Mouse (Mus musculus): ENCODE data around the gene Glis2. TPM values are rescaled to one million over a fixed set of nuclear protein-coding genes. Genes with fewer than 3 reads are reported as not detected.

Gene Glis2
- polyA plus RNA-seq, 1 experiment from 2014 or later: 31.0 TPM

GRCm38 (mm10) chr16:4649692-4650091 lies 55.2 kb downstream of the Glis2 start:
- DNase-seq (ENCODE audit: low spot score): no peak

GRCm38 (mm10) chr16:4650161-4650560 lies 55.6 kb downstream of the Glis2 start:
- no peak overlapping the region for H3K9ac ChIP-seq (ENCODE audit: low read length)
- no peak for ATAC-seq (replicated peaks; ENCODE audit: low FRiP score, low TSS enrichment, low read depth)
- WGBS: 89% methylated on average over 3 of the region's 3 CpGs
- no peak overlapping the region for H3K27ac ChIP-seq (ENCODE audit: low read depth)
- peaks cover 16% of the 10 kb centered on the region for H3K4me1 ChIP-seq (replicated peaks; ENCODE audit: control insufficient read depth, insufficient read depth, low read length)
- no peaks in the 10 kb centered on the region for H3K27me3 ChIP-seq (replicated peaks; ENCODE audit: control insufficient read depth, insufficient read depth, low read length)
- no peak for DNase-seq (ENCODE audit: low spot score)
- H3K9me3 ChIP-seq (ENCODE audit: control insufficient read depth, low read length): no peaks in the 10 kb centered on the region
- H3K4me3 ChIP-seq (ENCODE audit: low read depth, low read length): no peak overlapping the region
- H3K4me2 ChIP-seq (ENCODE audit: low read length): no peak overlapping the region
- H3K36me3 ChIP-seq (ENCODE audit: control insufficient read depth, insufficient read depth, low read length): peaks cover 83% of the 10 kb centered on the region

More at GRCm38 (mm10) chr16:4649692-4650091, 55.2 kb downstream of the Glis2 start:
- H3K27ac ChIP-seq (ENCODE audit: low read depth): no peak overlapping the region
- H3K4me3 ChIP-seq (ENCODE audit: low read depth, low read length): no peak overlapping the region
- H3K4me1 ChIP-seq (replicated peaks; ENCODE audit: control insufficient read depth, insufficient read depth, low read length): peaks cover 16% of the 10 kb centered on the region
- no peaks in the 10 kb centered on the region for H3K9me3 ChIP-seq (ENCODE audit: control insufficient read depth, low read length)
- ATAC-seq (replicated peaks; ENCODE audit: low FRiP score, low TSS enrichment, low read depth): no peak
- no peak overlapping the region for H3K9ac ChIP-seq (ENCODE audit: low read length)
- WGBS: 85% methylated on average over 11 of the region's 11 CpGs
- no peak overlapping the region for H3K4me2 ChIP-seq (ENCODE audit: low read length)
- H3K36me3 ChIP-seq (ENCODE audit: control insufficient read depth, insufficient read depth, low read length): peaks cover 83% of the 10 kb centered on the region
- no peaks in the 10 kb centered on the region for H3K27me3 ChIP-seq (replicated peaks; ENCODE audit: control insufficient read depth, insufficient read depth, low read length)

GRCm38 (mm10) chr16:4651081-4651480 lies 56.6 kb downstream of the Glis2 start:
- Histone ChIP-seq H3K36me3 (ENCODE audit: control insufficient read depth, insufficient read depth, low read length) (peaks cover 79% of the 10 kb centered on the region), H3K4me2 (ENCODE audit: low read length) (no peak overlapping the region), H3K27me3 (replicated peaks; ENCODE audit: control insufficient read depth, insufficient read depth, low read length) (no peaks in the 10 kb centered on the region), H3K27ac (ENCODE audit: low read depth) (no peak overlapping the region), H3K9me3 (ENCODE audit: control insufficient read depth, low read length) (no peaks in the 10 kb centered on the region), H3K9ac (ENCODE audit: low read length) (no peak overlapping the region), H3K4me3 (ENCODE audit: low read depth, low read length) (no peak overlapping the region), H3K4me1 (replicated peaks; ENCODE audit: control insufficient read depth, insufficient read depth, low read length) (peaks cover 19% of the 10 kb centered on the region)
- DNase-seq (ENCODE audit: low spot score) (no peak), ATAC-seq (replicated peaks; ENCODE audit: low FRiP score, low TSS enrichment, low read depth) (no peak)
- 95% methylated on average over 1 of the region's 1 CpGs for WGBS

GRCm38 (mm10) chr16:4651624-4652023 lies 57.1 kb downstream of the Glis2 start:
- no peak for ATAC-seq (replicated peaks; ENCODE audit: low FRiP score, low TSS enrichment, low read depth)

GRCm38 (mm10) chr16:4652707-4653416 lies 58.3 kb downstream of the Glis2 start:
- DNase-seq (ENCODE audit: low spot score): no peak
- peaks cover 61% of the 10 kb centered on the region for H3K36me3 ChIP-seq (ENCODE audit: control insufficient read depth, insufficient read depth, low read length)

More at GRCm38 (mm10) chr16:4651624-4652023, 57.1 kb downstream of the Glis2 start:
- Histone ChIP-seq H3K27me3 (replicated peaks; ENCODE audit: control insufficient read depth, insufficient read depth, low read length) (no peaks in the 10 kb centered on the region), H3K4me1 (replicated peaks; ENCODE audit: control insufficient read depth, insufficient read depth, low read length) (peaks cover 19% of the 10 kb centered on the region), H3K9me3 (ENCODE audit: control insufficient read depth, low read length) (no peaks in the 10 kb centered on the region), H3K36me3 (ENCODE audit: control insufficient read depth, insufficient read depth, low read length) (peaks cover 73% of the 10 kb centered on the region), H3K9ac (ENCODE audit: low read length) (no peak overlapping the region), H3K27ac (ENCODE audit: low read depth) (peak overlapping the region; percentile 30; the same call in 1 of the 2 replicates), H3K4me2 (ENCODE audit: low read length) (no peak overlapping the region), H3K4me3 (ENCODE audit: low read depth, low read length) (no peak overlapping the region)
- no peak for DNase-seq (ENCODE audit: low spot score)
- WGBS: 63% methylated on average over 7 of the region's 7 CpGs

GRCm38 (mm10) chr16:4654706-4655105 lies 60.2 kb downstream of the Glis2 start:
- DNase-seq (ENCODE audit: low spot score): no peak
- Histone ChIP-seq H3K4me1 (replicated peaks; ENCODE audit: control insufficient read depth, insufficient read depth, low read length) (peaks cover 25% of the 10 kb centered on the region), H3K4me2 (ENCODE audit: low read length) (no peak overlapping the region), H3K27ac (ENCODE audit: low read depth) (no peak overlapping the region), H3K9me3 (ENCODE audit: control insufficient read depth, low read length) (no peaks in the 10 kb centered on the region), H3K36me3 (ENCODE audit: control insufficient read depth, insufficient read depth, low read length) (peaks cover 43% of the 10 kb centered on the region), H3K4me3 (ENCODE audit: low read depth, low read length) (no peak overlapping the region), H3K9ac (ENCODE audit: low read length) (no peak overlapping the region), H3K27me3 (replicated peaks; ENCODE audit: control insufficient read depth, insufficient read depth, low read length) (no peaks in the 10 kb centered on the region)
- ATAC-seq (replicated peaks; ENCODE audit: low FRiP score, low TSS enrichment, low read depth): no peak
- WGBS: 86% methylated on average over 10 of the region's 10 CpGs

More at GRCm38 (mm10) chr16:4652707-4653416, 58.3 kb downstream of the Glis2 start:
- no peak overlapping the region for H3K9ac ChIP-seq (ENCODE audit: low read length)
- no peaks in the 10 kb centered on the region for H3K9me3 ChIP-seq (ENCODE audit: control insufficient read depth, low read length)
- no peak for ATAC-seq (replicated peaks; ENCODE audit: low FRiP score, low TSS enrichment, low read depth)
- H3K4me2 ChIP-seq (ENCODE audit: low read length): no peak overlapping the region
- WGBS: 61% methylated on average over 4 of the region's 4 CpGs
- no peak overlapping the region; the same call in 1 of the 2 replicates for H3K27ac ChIP-seq (ENCODE audit: low read depth)
- no peaks in the 10 kb centered on the region for H3K27me3 ChIP-seq (replicated peaks; ENCODE audit: control insufficient read depth, insufficient read depth, low read length)
- H3K4me1 ChIP-seq (replicated peaks; ENCODE audit: control insufficient read depth, insufficient read depth, low read length): peaks cover 17% of the 10 kb centered on the region
- no peak overlapping the region for H3K4me3 ChIP-seq (ENCODE audit: low read depth, low read length)

- Histone ChIP-seq H3K27ac (ENCODE audit: low read depth) (0 out of 2 replicates have a peak overlapping the region, but pooled peaks have one; percentile 70), H3K4me2 (ENCODE audit: low read length) (no peak overlapping the region), H3K27me3 (replicated peaks; ENCODE audit: control insufficient read depth, insufficient read depth, low read length) (no peaks in the 10 kb centered on the region), H3K4me3 (ENCODE audit: low read depth, low read length) (no peak overlapping the region), H3K4me1 (replicated peaks; ENCODE audit: control insufficient read depth, insufficient read depth, low read length) (peaks cover 25% of the 10 kb centered on the region), H3K9me3 (ENCODE audit: control insufficient read depth, low read length) (no peaks in the 10 kb centered on the region), H3K9ac (ENCODE audit: low read length) (no peak overlapping the region), H3K36me3 (ENCODE audit: control insufficient read depth, insufficient read depth, low read length) (peaks cover 37% of the 10 kb centered on the region)
- no peak for DNase-seq (ENCODE audit: low spot score)
- 64% methylated on average over 4 of the region's 4 CpGs for WGBS
- no peak for ATAC-seq (replicated peaks; ENCODE audit: low FRiP score, low TSS enrichment, low read depth)
Observed at GRCm38 (mm10) chr16:4655251-4655734, 60.8 kb downstream of the Glis2 start.

- 25% methylated on average over 11 of the region's 11 CpGs for WGBS
- Histone ChIP-seq H3K9ac (ENCODE audit: low read length) (no peak overlapping the region), H3K27me3 (replicated peaks; ENCODE audit: control insufficient read depth, insufficient read depth, low read length) (no peaks in the 10 kb centered on the region), H3K4me3 (ENCODE audit: low read depth, low read length) (no peak overlapping the region), H3K27ac (ENCODE audit: low read depth) (peak overlapping the region; percentile 70), H3K4me2 (ENCODE audit: low read length) (no peak overlapping the region), H3K36me3 (ENCODE audit: control insufficient read depth, insufficient read depth, low read length) (peaks cover 35% of the 10 kb centered on the region), H3K4me1 (replicated peaks; ENCODE audit: control insufficient read depth, insufficient read depth, low read length) (peaks cover 25% of the 10 kb centered on the region), H3K9me3 (ENCODE audit: control insufficient read depth, low read length) (no peaks in the 10 kb centered on the region)
- DNase-seq (ENCODE audit: low spot score) (no peak), ATAC-seq (replicated peaks; ENCODE audit: low FRiP score, low TSS enrichment, low read depth) (no peak)
Observed at GRCm38 (mm10) chr16:4655764-4656570, 61.5 kb downstream of the Glis2 start.

All from intestine, embryonic 14.5 days (tissue).